Mouse (Mus musculus): ENCODE measurements at regions not wholly inside any gene's neighbourhood (a gene's known extent, or its start where the extent isn't known, plus 50 kb on each side); places are given as distances from the start of the nearest gene placed in this dataset.

DNA sequence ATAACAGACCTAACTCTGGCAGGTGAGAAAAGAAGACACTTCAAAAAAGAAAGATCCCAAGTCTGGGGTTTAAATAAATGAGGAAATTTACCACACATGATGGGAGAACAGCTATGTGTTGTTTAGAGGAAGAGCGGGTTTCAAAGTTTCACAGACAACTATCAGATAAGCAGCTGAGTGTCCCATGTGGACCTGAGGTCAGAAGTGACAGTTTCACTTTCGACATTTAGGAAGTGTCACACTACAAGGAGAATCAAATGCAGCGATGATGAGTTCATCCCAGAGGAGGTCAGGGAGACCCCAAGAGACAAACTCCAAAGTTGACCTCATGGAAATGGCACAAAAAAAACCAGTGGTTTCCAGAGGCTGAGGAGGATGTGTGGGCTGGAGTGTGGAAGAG, 132.7 kb downstream of the Postn start:
- no peak for TF ChIP-seq EP300 (IDR thresholded peaks at IDR 0.05; ENCODE audit: low read depth)
- no peak for TF ChIP-seq CTCF (IDR thresholded peaks at IDR 0.05; ENCODE audit: low read depth)

Measured in liver, embryonic 14.5 days (tissue).